Mouse (Mus musculus) spleen, postnatal 10 days (tissue): ENCODE data around the gene Fign.

Experiments
- DNase-seq, 2 experiments: peaks; one replicate each; pipeline ENCODE4 v3.0.0; 2021 to 2022; ENCODE audit warnings: low spot score in 2 of 2

The Fign gene

GRCm38 (mm10) chr2:64059477-64059876 lies 38.4 kb downstream of the Fign start:
- no peak for DNase-seq

DNA sequence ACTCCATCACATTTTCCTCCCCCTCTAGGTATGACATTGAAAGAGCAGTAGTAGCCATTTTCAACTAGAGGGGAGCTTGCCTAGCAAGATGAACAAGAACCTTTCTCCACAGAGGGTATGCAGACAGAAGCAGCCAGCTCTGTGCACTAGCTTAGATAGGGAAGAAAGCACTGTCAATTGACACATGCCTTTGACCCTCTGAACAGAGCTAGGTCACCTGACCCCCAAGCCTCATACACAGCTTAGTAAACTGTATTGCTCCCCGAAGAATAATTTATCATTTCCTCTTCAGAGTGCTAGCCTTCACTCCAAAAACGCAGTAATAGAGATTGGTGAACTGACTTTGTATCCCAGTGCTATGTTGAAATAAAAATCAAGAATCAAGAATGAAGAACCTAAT lies 49.7 kb downstream of the Fign start:
- no peak for DNase-seq

- no peak for DNase-seq
Measured at GRCm38 (mm10) chr2:64043099-64043498, 54.7 kb downstream of the Fign start.

DNA sequence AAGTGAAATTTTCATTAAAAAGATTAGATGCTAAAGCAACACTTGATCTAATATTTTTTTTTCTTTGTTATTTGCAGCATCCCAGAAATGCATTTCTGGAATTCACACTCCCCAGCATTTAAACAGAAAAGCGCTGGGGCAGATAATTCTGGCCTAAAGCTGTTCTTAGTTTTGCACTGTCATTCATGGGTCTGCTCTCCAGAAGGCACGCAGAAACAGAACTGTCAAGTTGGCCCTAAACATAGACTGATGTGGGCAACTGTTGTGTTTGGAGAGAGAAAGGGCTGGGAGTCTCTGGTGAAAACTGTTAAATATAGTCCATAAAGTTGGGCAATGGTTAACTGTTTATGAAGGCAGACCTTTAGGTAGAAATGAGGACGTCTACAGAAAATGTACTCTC lies 62.4 kb downstream of the Fign start:
- no peak for DNase-seq

- no peak for DNase-seq
Measured at GRCm38 (mm10) chr2:64033871-64034270, 64.0 kb downstream of the Fign start.

- no peak for DNase-seq
Measured at GRCm38 (mm10) chr2:64025961-64026360, 71.9 kb downstream of the Fign start.

GRCm38 (mm10) chr2:63994304-63995023 lies 103.4 kb downstream of the Fign start:
- DNase-seq = no peak

- DNase-seq = no peak
Measured at GRCm38 (mm10) chr2:63985426-63985825, 112.4 kb downstream of the Fign start.

- no peak for DNase-seq
Measured at GRCm38 (mm10) chr2:63982351-63982751, 115.5 kb downstream of the Fign start.

DNA sequence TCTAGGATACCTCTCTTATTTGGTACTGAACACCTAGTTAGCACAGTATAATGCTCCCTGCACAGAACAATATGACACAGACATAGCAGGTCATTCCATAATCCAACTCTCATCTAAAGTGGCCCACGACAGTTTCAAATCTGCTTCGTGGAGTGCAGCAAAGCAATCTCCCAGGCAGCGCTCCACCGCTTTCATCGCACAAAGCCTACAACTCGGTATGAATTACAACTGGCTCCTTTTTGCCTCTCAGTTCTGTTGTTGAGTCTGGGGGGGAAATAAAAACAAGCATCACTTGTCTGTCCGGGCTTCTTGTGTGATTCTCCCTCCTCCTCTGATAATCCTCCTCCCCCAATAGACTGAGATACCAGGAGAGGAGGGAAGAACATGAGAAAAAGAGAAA lies 116.4 kb downstream of the Fign start:
- no peak for DNase-seq

- DNase-seq = no peak
Measured at GRCm38 (mm10) chr2:63969633-63970032, 128.2 kb downstream of the Fign start.

DNA sequence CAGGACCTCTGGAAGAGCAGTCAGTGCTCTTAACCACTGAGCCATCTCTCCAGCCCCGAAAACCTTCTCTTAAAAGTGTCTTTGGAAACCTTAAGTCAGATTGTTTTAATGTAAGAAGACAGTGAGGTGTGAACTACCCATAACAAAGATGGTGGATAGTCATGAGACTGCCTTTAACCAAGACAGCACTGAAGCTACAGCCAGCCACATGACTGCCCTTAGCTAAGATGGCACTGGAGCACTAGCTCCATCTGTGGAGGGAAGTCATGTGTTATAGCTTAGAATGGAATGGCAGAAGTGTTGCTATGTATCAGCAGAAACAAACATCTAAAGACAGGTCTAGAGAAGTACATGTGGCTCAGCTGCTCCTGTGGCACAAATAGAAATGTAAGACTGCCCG lies 166.8 kb downstream of the Fign start:
- DNase-seq = no peak

- no peak for DNase-seq
Measured at GRCm38 (mm10) chr2:63926481-63927097, 171.2 kb downstream of the Fign start.

- DNase-seq = no peak
Measured at GRCm38 (mm10) chr2:63925721-63926235, 172.1 kb downstream of the Fign start.
